Mouse (Mus musculus) stomach, embryonic 16.5 days (tissue): Measurements from ENCODE around the gene Pask. TPM values are rescaled to one million over a fixed set of nuclear protein-coding genes. Genes with fewer than 3 reads are reported as not detected.
"Not testable (repeated sequence)": the region's sequence is repeated elsewhere in the genome, so short reads cannot be mapped to it uniquely, and the experiment has no call there.

Experiments
- ATAC-seq: fragments of 200-750 bp; cut with Nextera tagmentation; 2 replicates; pipeline ENCODE4 v1.8.0; 2017; ENCODE audit warnings: moderate number of reproducible peaks, moderate TSS enrichment; ENCODE audit not compliant: insufficient read depth, low FRiP score
- H3K27ac ChIP-seq: fragments of 300-500 bp; sonication (generic); 2 replicates; pipeline ENCODE4 v1.5.1; 2014; ENCODE audit warnings: low read length
- H3K27me3 ChIP-seq: fragments of 300-500 bp; sonication (generic); 2 replicates; pipeline ENCODE4 v1.6.1; 2014; ENCODE audit warnings: low read length, control low read depth, mixed read lengths; ENCODE audit not compliant: control insufficient read depth, insufficient read depth
- H3K36me3 ChIP-seq: fragments of 300-500 bp; sonication (generic); 2 replicates; pipeline ENCODE4 v1.6.1; 2014; ENCODE audit warnings: low read length; ENCODE audit not compliant: control insufficient read depth, insufficient read depth
- H3K4me1 ChIP-seq: fragments of 300-500 bp; sonication (generic); 2 replicates; pipeline ENCODE4 v1.6.1; 2014; ENCODE audit warnings: low read length, control low read depth, mixed read lengths; ENCODE audit not compliant: control insufficient read depth, insufficient read depth
- H3K4me2 ChIP-seq: fragments of 300-500 bp; sonication (generic); 2 replicates; pipeline ENCODE4 v1.6.1; 2014; ENCODE audit warnings: low read depth, low read length, mixed read lengths
- H3K4me3 ChIP-seq: fragments of 300-500 bp; sonication (generic); replicated peaks from 2 replicates; pipeline ENCODE4 v1.5.1; 2014; ENCODE audit warnings: mild to moderate bottlenecking, low read length
- H3K9ac ChIP-seq: fragments of 300-500 bp; sonication (generic); 2 replicates; pipeline ENCODE4 v1.6.1; 2014; ENCODE audit warnings: low read length
- H3K9me3 ChIP-seq: fragments of 300-500 bp; sonication (generic); replicated peaks from 2 replicates; pipeline ENCODE4 v1.6.1; 2016; ENCODE audit warnings: low read length, control low read depth; ENCODE audit not compliant: control insufficient read depth
- WGBS: fragments of 180-500 bp; shearing (Covaris S2); extraction: QIAGEN DNeasy Blood & Tissue Kit; methylation state at CpG from one replicate; pipeline ENCODE4 v1.1.7; 2014; 5-methylcytosine and 5-hydroxymethylcytosine counted together
- polyA plus RNA-seq: library from polyadenylated mRNA; unstranded; fragments of >200 nt; fragmentation: Nextera tagmentation; extraction: Ambion mirVana; gene quantifications from 2 replicates; pipeline ENCODE4 v1.2.1, GENCODE M21; 2015

The Pask gene
- polyA plus RNA-seq, 1 experiment from 2014 or later = 13.8 TPM

DNA sequence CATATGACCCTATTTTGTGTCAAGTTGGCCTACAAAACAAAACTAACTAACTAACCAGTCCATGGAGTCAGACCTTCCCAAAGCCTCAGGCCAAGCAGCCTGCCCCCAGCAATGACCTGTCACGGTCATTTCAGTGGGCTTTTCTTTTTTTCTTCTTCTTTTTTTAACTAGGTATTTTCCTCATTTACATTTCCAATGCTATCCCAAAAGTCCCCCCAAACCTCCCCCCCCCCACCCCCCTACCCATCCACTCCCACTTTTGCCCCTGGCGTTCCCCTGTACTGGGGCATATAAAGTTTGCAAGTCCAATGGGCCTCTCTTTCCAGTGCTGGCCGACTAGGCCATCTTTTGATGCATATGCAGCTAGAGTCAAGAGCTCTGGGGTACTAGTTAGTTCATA lies 48.8 kb downstream of the Pask start:
- not testable (repeated sequence) for H3K4me1 ChIP-seq, H3K27ac ChIP-seq

GRCm38 (mm10) chr1:93292006-93292405 lies 51.3 kb downstream of the Pask start:
- WGBS = 79% methylated on average over 8 of the region's 8 CpGs
- no peak for ATAC-seq
- Histone ChIP-seq H3K9ac (no peak overlapping the region), H3K4me2 (no peak overlapping the region), H3K36me3 (no peaks in the 10 kb centered on the region), H3K27ac (no peak overlapping the region), H3K27me3 (no peaks in the 10 kb centered on the region), H3K4me3 (no peak overlapping the region), H3K4me1 (no peaks in the 10 kb centered on the region), H3K9me3 (no peaks in the 10 kb centered on the region)

More for the DNA sequence above, 48.8 kb downstream of the Pask start:
- H3K9me3 ChIP-seq, H3K36me3 ChIP-seq, H3K9ac ChIP-seq, ATAC-seq, H3K27me3 ChIP-seq, H3K4me2 ChIP-seq, H3K4me3 ChIP-seq: not testable (repeated sequence)
- WGBS = 84% methylated on average over 3 of the region's 3 CpGs

- WGBS = 90% methylated on average over 1 of the region's 1 CpGs
- H3K9ac ChIP-seq = no peak overlapping the region
- no peaks in the 10 kb centered on the region for H3K36me3 ChIP-seq
- no peak for ATAC-seq
- no peak overlapping the region for H3K4me2 ChIP-seq
- no peaks in the 10 kb centered on the region for H3K4me1 ChIP-seq
- H3K27me3 ChIP-seq = no peaks in the 10 kb centered on the region
- H3K27ac ChIP-seq = no peak overlapping the region
- no peak overlapping the region for H3K4me3 ChIP-seq
- H3K9me3 ChIP-seq = no peaks in the 10 kb centered on the region
These were observed 51.7 kb downstream of the Pask start for GRCm38 (mm10) chr1:93291591-93291990.

DNA sequence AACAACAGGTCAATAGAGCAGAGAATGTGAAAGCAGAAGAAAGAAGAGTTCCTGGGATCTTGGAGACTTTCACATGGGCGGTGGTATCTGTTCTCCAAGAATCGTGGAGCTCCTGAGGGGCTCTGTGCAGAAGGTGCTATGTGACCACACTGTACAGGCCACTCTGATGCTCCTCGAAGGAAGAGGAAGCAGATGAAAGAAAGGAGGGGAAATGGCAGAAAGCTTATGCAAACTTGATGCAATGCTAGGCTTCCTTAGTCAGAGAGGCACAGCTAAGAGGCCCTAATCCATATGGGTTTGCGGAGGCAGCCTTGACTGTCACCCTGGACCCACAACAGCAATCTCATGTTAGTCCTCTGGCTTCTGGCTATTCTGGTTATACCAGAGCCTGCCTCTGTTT lies 52.3 kb downstream of the Pask start:
- H3K4me2 ChIP-seq = no peak overlapping the region
- no peak overlapping the region for H3K27ac ChIP-seq
- no peaks in the 10 kb centered on the region for H3K9me3 ChIP-seq
- no peaks in the 10 kb centered on the region for H3K36me3 ChIP-seq
- no peak for ATAC-seq
- no peaks in the 10 kb centered on the region for H3K27me3 ChIP-seq
- H3K9ac ChIP-seq = no peak overlapping the region
- no peaks in the 10 kb centered on the region for H3K4me1 ChIP-seq
- 78% methylated on average over 4 of the region's 4 CpGs for WGBS
- no peak overlapping the region for H3K4me3 ChIP-seq

GRCm38 (mm10) chr1:93289678-93290214 lies 53.5 kb downstream of the Pask start:
- WGBS = 34% methylated on average over 3 of the region's 3 CpGs
- Histone ChIP-seq H3K4me2 (no peak overlapping the region), H3K27me3 (no peaks in the 10 kb centered on the region), H3K27ac (no peak overlapping the region), H3K9ac (no peak overlapping the region), H3K9me3 (no peaks in the 10 kb centered on the region), H3K4me3 (no peak overlapping the region), H3K36me3 (no peaks in the 10 kb centered on the region), H3K4me1 (no peaks in the 10 kb centered on the region)
- ATAC-seq = no peak

- Histone ChIP-seq H3K27me3 (no peaks in the 10 kb centered on the region), H3K9me3 (no peaks in the 10 kb centered on the region), H3K36me3 (no peaks in the 10 kb centered on the region), H3K4me1 (no peaks in the 10 kb centered on the region), H3K27ac (no peak overlapping the region), H3K9ac (no peak overlapping the region), H3K4me2 (no peak overlapping the region), H3K4me3 (no peak overlapping the region)
- WGBS = 70% methylated on average over 7 of the region's 7 CpGs
- ATAC-seq = no peak
These were observed 66.2 kb downstream of the Pask start for GRCm38 (mm10) chr1:93277041-93277440.

DNA sequence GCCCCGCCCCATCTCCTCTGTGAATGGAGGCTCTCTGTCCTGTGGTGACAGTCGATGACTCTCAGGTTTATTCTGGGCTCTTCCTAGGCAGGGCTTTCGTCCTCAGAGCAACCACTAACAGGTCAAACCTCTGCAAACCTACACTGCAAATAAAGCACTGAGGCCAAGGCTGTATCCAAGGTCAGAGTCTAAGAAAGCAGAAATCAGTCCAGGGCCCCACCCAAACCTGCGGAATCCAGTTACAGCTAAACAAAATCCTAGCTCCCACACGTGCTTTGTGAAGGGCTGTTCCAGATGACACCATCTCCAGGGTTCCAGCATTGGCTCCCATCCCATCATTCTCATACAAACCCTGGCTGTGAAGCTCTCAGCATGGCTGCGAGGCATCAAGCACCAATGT lies 67.7 kb downstream of the Pask start:
- Histone ChIP-seq H3K9me3 (no peaks in the 10 kb centered on the region), H3K9ac (no peak overlapping the region), H3K36me3 (no peaks in the 10 kb centered on the region), H3K4me1 (no peaks in the 10 kb centered on the region), H3K27ac (no peak overlapping the region), H3K4me2 (no peak overlapping the region), H3K27me3 (no peaks in the 10 kb centered on the region), H3K4me3 (no peak overlapping the region)
- 65% methylated on average over 6 of the region's 6 CpGs for WGBS
- no peak for ATAC-seq

GRCm38 (mm10) chr1:93272409-93272821 lies 70.9 kb downstream of the Pask start:
- no peaks in the 10 kb centered on the region for H3K9me3 ChIP-seq
- no peak overlapping the region for H3K4me3 ChIP-seq
- H3K4me2 ChIP-seq = no peak overlapping the region
- no peak overlapping the region for H3K9ac ChIP-seq
- WGBS = 3% methylated on average over 16 of the region's 16 CpGs
- no peaks in the 10 kb centered on the region for H3K27me3 ChIP-seq
- ATAC-seq = no peak
- no peak overlapping the region for H3K27ac ChIP-seq
- H3K4me1 ChIP-seq = no peaks in the 10 kb centered on the region
- H3K36me3 ChIP-seq = no peaks in the 10 kb centered on the region

DNA sequence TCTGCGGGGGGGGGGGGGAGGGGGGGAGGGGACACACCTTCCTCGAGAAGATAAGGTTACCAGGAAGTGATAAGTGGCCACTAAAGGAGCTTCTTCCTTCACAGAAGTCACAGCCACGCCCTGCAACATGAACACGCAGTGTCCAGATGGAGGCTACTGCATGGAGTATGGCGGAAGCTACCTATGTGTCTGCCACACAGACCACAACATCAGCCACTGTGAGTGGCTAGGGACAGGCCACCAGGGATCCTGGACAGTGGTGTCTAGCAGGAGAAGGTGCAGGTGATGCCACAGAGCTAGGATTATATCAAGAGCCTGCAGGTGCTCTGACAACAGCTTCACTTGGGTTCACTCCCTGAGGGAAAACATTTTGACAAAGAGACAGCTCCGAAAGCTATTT lies 71.5 kb downstream of the Pask start:
- Histone ChIP-seq H3K36me3 (no peaks in the 10 kb centered on the region), H3K27me3 (no peaks in the 10 kb centered on the region), H3K9ac (no peak overlapping the region), H3K27ac (no peak overlapping the region), H3K9me3 (no peaks in the 10 kb centered on the region), H3K4me3 (no peak overlapping the region), H3K4me1 (no peaks in the 10 kb centered on the region), H3K4me2 (no peak overlapping the region)
- ATAC-seq = no peak
- WGBS = 67% methylated on average over 6 of the region's 6 CpGs
